Mouse (Mus musculus) liver, embryonic 16.5 days (tissue): ENCODE results near the gene Vps8. TPM values are rescaled to one million over a fixed set of nuclear protein-coding genes. Genes with fewer than 3 reads are reported as not detected.

ENCODE experiments used
- ATAC-seq: fragments of 200-750 bp; cut with Nextera tagmentation; 2 replicates; pipeline ENCODE4 v1.8.0; 2017; ENCODE audit warnings: low read depth, mild to moderate bottlenecking, moderate number of reproducible peaks, moderate library complexity
- H3K27ac ChIP-seq: fragments of 300-500 bp; sonication (generic); 2 replicates; pipeline ENCODE4 v1.5.1; 2014; ENCODE audit warnings: mild to moderate bottlenecking, low read length
- H3K27me3 ChIP-seq: fragments of 300-500 bp; sonication (generic); 2 replicates; pipeline ENCODE4 v1.6.1; 2014; ENCODE audit warnings: low read depth, low read length, mixed read lengths; ENCODE audit not compliant: control insufficient read depth, insufficient read depth
- H3K36me3 ChIP-seq: fragments of 300-500 bp; sonication (generic); 2 replicates; pipeline ENCODE4 v1.6.1; 2014; ENCODE audit warnings: mild to moderate bottlenecking; ENCODE audit not compliant: control insufficient read depth, insufficient read depth
- H3K4me1 ChIP-seq: fragments of 300-500 bp; sonication (generic); 2 replicates; pipeline ENCODE4 v1.6.1; 2014; ENCODE audit warnings: low read depth, low read length, mixed read lengths; ENCODE audit not compliant: control insufficient read depth
- H3K4me2 ChIP-seq: fragments of 300-500 bp; sonication (generic); 2 replicates; pipeline ENCODE4 v1.6.1; 2014; ENCODE audit warnings: low read depth, low read length, mixed read lengths
- H3K4me3 ChIP-seq: fragments of 300-500 bp; sonication (generic); 2 replicates; pipeline ENCODE4 v1.5.1; 2014; ENCODE audit warnings: low read depth, mild to moderate bottlenecking, low read length
- H3K9ac ChIP-seq: fragments of 300-500 bp; sonication (generic); 2 replicates; pipeline ENCODE4 v1.6.1; 2014; ENCODE audit warnings: low read depth, low read length
- H3K9me3 ChIP-seq: fragments of 300-500 bp; sonication (generic); replicated peaks from 2 replicates; pipeline ENCODE4 v1.6.1; 2016; ENCODE audit warnings: low read length; ENCODE audit not compliant: control insufficient read depth
- WGBS: fragments of 180-500 bp; shearing (Covaris S2); extraction: QIAGEN DNeasy Blood & Tissue Kit; methylation state at CpG from one replicate; pipeline ENCODE4 v1.1.7; 2014; ENCODE audit not compliant: insufficient replicate concordance; 5-methylcytosine and 5-hydroxymethylcytosine counted together
- polyA plus RNA-seq: library from polyadenylated mRNA; unstranded; fragments of >200 nt; fragmentation: Nextera tagmentation; extraction: Ambion mirVana; gene quantifications from 2 replicates; pipeline ENCODE4 v1.2.1, GENCODE M21; 2015

The Vps8 gene
- polyA plus RNA-seq, 1 experiment from 2014 or later = 7.6 TPM

DNA sequence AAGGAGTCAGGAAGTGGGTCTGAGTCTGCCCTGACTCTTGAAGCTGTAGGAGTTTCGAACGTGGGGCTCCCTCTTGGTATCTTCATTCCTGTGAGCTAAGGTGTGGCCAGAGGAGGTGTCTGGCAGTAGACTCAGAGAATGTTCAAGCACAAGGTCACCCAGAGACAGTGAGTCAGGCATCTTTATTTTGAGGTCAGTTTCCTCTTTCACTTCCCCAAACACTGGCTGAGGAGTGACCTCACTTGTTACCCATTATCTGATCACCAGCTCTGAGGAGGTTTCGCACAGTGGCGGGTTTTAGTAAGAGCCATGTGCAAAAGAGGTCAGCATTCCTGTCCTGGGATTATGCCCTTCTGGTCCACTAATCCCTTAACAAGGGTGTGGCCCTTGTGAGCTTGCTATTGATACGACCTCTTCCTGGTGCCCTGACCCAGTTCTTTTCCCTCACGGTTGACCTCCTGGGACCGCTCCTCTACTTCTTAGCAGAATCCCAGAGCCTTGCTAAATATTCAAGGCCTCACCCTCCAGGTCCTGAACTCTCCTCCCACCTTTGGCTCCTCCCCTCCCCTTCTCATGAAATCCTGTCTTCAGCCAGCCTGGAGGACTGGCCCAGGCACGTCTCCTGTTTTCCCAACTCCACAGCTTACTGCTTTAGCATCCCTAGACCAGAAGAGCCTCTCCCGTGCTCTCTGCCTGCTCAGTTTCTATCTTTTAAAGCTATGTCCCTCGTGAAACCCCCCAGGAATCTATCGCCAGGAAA is 40.6 kb upstream of the Vps8 start:
- H3K9ac ChIP-seq = no peak overlapping the region
- WGBS = 36% methylated on average over 11 of the region's 11 CpGs
- H3K4me1 ChIP-seq = no peaks in the 10 kb centered on the region
- no peak overlapping the region for H3K4me3 ChIP-seq
- H3K27ac ChIP-seq = no peak overlapping the region
- H3K9me3 ChIP-seq = no peaks in the 10 kb centered on the region
- no peak overlapping the region for H3K4me2 ChIP-seq
- no peak; the same call in 1 of the 2 replicates for ATAC-seq
- H3K36me3 ChIP-seq = no peaks in the 10 kb centered on the region
- H3K27me3 ChIP-seq = 0 out of 2 replicates have a peak, but pooled peaks cover 3% of the 10 kb centered on the region

DNA sequence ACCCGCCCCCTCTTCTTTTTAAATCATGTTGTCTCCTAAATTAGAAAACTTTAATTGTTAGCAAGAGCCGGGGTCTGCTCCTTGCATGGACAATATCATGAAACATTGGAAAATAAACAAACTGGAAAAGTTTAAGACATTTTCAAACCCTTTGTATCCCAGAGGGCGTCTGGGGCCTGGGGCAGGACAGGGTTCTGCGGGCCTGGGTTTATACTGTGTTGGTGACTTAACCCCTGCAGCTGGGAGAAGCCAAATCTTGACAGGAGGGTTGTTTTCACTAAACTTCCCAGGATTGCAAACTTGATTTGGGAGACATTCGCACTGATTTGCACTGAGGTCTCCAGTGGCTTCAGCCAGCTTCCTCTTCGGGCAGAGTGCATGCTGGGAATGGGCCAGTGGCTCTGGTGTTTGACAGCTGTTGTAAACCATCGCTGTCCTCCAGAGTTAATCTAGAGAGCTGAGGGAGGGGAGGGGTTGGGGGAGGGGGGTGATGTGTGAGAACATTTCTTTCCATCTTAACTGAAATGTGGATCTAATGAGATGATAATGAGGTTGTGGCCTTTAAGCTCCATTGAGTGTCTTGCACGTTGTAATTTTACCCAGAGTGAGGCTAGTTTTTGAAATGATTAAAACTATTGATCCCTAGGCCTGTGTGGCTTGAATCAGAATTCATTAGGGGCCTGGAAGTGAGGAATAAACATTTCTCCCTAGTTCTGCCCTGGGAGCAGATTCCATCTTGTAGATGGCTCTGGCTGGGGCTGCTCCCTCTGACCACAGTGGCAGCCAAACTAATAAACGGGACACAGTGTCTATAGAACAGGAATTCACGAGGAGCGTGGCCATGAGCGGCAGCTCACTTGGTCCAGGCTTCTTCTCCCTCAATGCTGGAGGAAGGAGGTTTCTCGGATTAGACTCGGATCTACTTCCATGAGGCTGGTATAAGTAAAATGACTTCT is 36.7 kb upstream of the Vps8 start:
- Histone ChIP-seq H3K36me3 (no peaks in the 10 kb centered on the region), H3K9me3 (no peaks in the 10 kb centered on the region), H3K9ac (no peak overlapping the region), H3K4me1 (no peaks in the 10 kb centered on the region), H3K27me3 (0 out of 2 replicates have a peak, but pooled peaks cover 3% of the 10 kb centered on the region), H3K27ac (no peak overlapping the region), H3K4me2 (no peak overlapping the region), H3K4me3 (no peak overlapping the region)
- WGBS = 49% methylated on average over 14 of the region's 14 CpGs
- no peak for ATAC-seq

GRCm38 (mm10) chr16:21389316-21389715 is 33.6 kb upstream of the Vps8 start:
- Histone ChIP-seq H3K27ac (no peak overlapping the region), H3K9me3 (no peaks in the 10 kb centered on the region), H3K36me3 (no peaks in the 10 kb centered on the region), H3K4me1 (no peaks in the 10 kb centered on the region), H3K4me3 (no peak overlapping the region), H3K27me3 (no peaks in the 10 kb centered on the region), H3K4me2 (no peak overlapping the region), H3K9ac (no peak overlapping the region)
- ATAC-seq = no peak
- WGBS = 49% methylated on average over 3 of the region's 3 CpGs

DNA sequence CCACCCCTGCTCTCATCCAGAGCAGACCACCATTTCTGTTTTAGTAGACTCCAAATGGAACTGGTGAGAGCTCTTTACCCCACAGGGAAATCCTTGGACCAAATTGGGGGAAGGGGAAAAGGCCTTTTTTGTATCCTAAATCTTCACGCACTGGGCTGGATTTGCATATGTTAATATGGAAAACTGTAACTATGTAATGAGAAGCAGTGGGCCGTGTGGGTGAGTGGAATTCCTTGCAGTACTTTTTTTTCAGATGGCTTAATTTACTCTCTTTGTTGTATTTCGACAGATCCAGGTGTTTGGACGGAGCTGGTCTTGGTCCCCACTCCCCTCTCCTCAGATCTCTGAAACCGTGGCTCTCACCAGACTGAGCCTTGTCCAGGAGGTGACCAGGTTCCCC is 32.2 kb upstream of the Vps8 start:
- Histone ChIP-seq H3K9me3 (no peaks in the 10 kb centered on the region), H3K27ac (no peak overlapping the region), H3K4me2 (no peak overlapping the region), H3K27me3 (no peaks in the 10 kb centered on the region), H3K4me1 (no peaks in the 10 kb centered on the region), H3K4me3 (no peak overlapping the region), H3K36me3 (no peaks in the 10 kb centered on the region), H3K9ac (no peak overlapping the region)
- 61% methylated on average over 5 of the region's 5 CpGs for WGBS
- ATAC-seq = no peak

GRCm38 (mm10) chr16:21392099-21392498 is 30.8 kb upstream of the Vps8 start:
- Histone ChIP-seq H3K27me3 (no peaks in the 10 kb centered on the region), H3K4me1 (no peaks in the 10 kb centered on the region), H3K9ac (no peak overlapping the region), H3K27ac (no peak overlapping the region), H3K36me3 (no peaks in the 10 kb centered on the region), H3K4me3 (no peak overlapping the region), H3K4me2 (no peak overlapping the region), H3K9me3 (no peaks in the 10 kb centered on the region)
- WGBS = 55% methylated on average over 6 of the region's 6 CpGs
- ATAC-seq = no peak

DNA sequence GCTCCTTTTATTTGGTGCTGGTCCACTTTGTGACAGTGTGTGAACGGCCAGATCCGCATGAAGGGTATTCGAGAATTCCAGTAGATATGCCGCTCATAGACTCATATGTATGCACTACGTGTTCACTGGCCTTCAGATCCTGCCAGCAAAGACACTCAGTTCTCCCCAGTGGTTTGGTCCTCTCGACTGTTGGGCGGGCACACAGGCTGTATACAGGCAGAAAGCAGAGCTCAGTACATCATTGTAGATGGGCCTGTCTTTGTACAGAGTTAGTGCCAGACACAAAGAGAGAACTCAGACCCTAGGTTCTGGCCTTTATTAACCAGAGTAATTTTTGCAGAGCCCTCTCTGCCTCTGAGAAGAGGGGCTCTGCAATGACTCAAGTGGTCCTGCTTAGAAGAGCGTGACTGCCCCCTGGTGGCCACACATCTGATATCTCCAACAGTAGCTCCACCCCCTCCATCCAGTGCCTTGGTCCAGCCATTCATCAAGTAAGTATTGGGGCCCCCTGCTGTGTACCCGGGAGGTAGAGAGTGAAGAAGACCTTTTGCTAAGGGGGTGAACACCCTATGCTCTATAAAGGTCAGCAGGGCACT is 30.3 kb upstream of the Vps8 start:
- Histone ChIP-seq H3K36me3 (no peaks in the 10 kb centered on the region), H3K4me3 (no peak overlapping the region), H3K9ac (no peak overlapping the region), H3K4me1 (no peaks in the 10 kb centered on the region), H3K27ac (no peak overlapping the region), H3K27me3 (no peaks in the 10 kb centered on the region), H3K4me2 (no peak overlapping the region), H3K9me3 (no peaks in the 10 kb centered on the region)
- 51% methylated on average over 9 of the region's 9 CpGs for WGBS
- peak; percentile 64 for ATAC-seq

- no peak for ATAC-seq
- Histone ChIP-seq H3K36me3 (no peaks in the 10 kb centered on the region), H3K9ac (no peak overlapping the region), H3K27me3 (no peaks in the 10 kb centered on the region), H3K27ac (no peak overlapping the region), H3K4me3 (no peak overlapping the region), H3K9me3 (no peaks in the 10 kb centered on the region), H3K4me2 (no peak overlapping the region), H3K4me1 (no peaks in the 10 kb centered on the region)
- WGBS = 54% methylated on average over 7 of the region's 7 CpGs
Measured at GRCm38 (mm10) chr16:21395546-21395945, 27.4 kb upstream of the Vps8 start.

GRCm38 (mm10) chr16:21397681-21398080 is 25.2 kb upstream of the Vps8 start:
- Histone ChIP-seq H3K4me1 (no peaks in the 10 kb centered on the region), H3K4me2 (no peak overlapping the region), H3K27me3 (no peaks in the 10 kb centered on the region), H3K9me3 (no peaks in the 10 kb centered on the region), H3K4me3 (no peak overlapping the region), H3K36me3 (no peaks in the 10 kb centered on the region), H3K9ac (no peak overlapping the region), H3K27ac (no peak overlapping the region)
- 67% methylated on average over 5 of the region's 5 CpGs for WGBS
- no peak for ATAC-seq
